Mouse (Mus musculus) gastrocnemius, adult 8-10 months (tissue): ENCODE data around the gene Stk40. TPM values are rescaled to one million over a fixed set of nuclear protein-coding genes. Genes with fewer than 3 reads are reported as not detected.
A peak's percentile ranks its signal among the peaks of the same experiment; 100 is the strongest.

Experiments used
- DNase-seq, 2 experiments: peaks; one replicate each; pipeline ENCODE4 v3.0.0; 2022; ENCODE audit warnings: low spot score in 2 of 2
- total RNA-seq, 4 experiments: library from RNA; stranded (reverse); gene quantifications; 2 replicates each; pipeline ENCODE4 v1.2.4; 2022

The Stk40 gene
- total RNA-seq, 4 experiments from 2014 or later = 122 to 135 (median 128) TPM

DNA sequence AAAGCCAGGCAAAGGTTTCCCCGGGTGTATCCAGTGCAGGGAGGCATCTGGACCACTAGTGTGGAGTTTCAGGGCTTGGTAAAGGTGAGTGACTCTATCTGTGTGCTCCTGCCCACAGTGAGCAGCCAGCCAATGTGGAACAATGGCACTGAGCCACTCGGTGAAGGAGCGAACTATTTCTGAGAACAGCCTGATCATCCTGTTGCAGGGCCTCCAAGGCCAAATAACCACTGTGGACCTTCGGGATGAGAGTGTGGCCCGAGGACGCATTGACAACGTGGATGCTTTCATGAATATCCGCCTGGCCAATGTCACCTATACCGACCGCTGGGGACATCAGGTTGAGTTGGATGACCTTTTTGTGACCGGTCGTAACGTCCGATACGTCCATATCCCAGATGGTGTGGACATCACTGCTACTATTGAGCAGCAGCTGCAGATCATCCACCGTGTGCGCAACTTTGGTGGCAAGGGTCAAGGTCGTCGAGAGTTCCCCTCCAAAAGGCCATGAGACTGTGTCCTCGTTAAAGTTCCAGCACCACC lies 6.0 kb upstream of the Stk40 start:
- DNase-seq = no peak

GRCm38 (mm10) chr4:126099365-126099764 lies 4.4 kb upstream of the Stk40 start:
- no peak for DNase-seq

- DNase-seq = no peak
Measured at GRCm38 (mm10) chr4:126100764-126101163, 3.0 kb upstream of the Stk40 start.

GRCm38 (mm10) chr4:126102061-126102841 lies 1.5 kb upstream of the Stk40 start:
- peak in 1 of 2 experiments; percentile 33 for DNase-seq

GRCm38 (mm10) chr4:126103057-126103581 lies 638 bp upstream of the Stk40 start:
- DNase-seq = peak; percentile 86 to 91

GRCm38 (mm10) chr4:126104261-126105075 lies 711 bp downstream of the Stk40 start:
- no peak for DNase-seq

- DNase-seq = no peak
Measured at GRCm38 (mm10) chr4:126105131-126105783, 1.5 kb downstream of the Stk40 start.

- no peak for DNase-seq
Measured at GRCm38 (mm10) chr4:126108061-126108740, 4.4 kb downstream of the Stk40 start.

DNA sequence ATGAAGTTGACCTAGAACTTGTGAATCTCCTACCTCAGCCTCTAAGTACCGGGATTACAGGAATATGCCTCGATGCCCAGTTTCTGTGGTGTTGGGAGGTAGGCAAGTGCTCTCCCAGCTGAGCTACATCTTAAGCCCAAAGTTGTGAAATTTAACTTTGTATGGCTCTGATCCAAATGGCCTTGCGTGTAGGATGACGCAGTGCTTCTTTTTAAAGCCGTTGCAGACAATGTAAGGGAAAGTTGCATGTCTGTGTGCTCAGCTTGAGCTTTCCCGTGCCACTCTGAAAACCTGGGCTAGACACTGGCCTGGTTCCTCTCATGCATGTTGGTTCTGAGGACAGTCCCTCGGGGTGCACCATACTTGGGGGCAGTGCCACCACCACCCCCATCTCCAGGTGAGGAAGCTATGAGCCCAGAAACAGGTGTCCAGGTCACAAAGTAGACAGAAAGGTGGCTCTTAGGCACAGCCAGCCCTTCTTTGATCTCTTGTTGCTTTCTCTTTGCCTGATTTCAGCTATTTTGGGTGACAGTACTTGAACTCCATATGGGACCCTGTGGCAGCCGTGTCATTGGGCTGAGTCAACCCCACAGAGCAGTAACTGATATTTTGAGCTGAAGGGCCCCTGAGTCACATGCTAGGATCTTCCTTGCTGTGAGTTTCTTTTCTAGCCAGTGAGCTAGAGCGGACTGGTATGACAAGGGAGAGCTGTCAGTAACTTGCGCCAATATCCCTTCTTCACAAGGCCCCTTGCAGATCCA lies 6.0 kb downstream of the Stk40 start:
- DNase-seq = no peak

- DNase-seq = peak; percentile 81 to 84
Measured at GRCm38 (mm10) chr4:126110374-126111152, 6.8 kb downstream of the Stk40 start.

- DNase-seq = no peak
Measured at GRCm38 (mm10) chr4:126111153-126111549, 7.4 kb downstream of the Stk40 start.

- peak; percentile 65 to 69 for DNase-seq
Measured at GRCm38 (mm10) chr4:126113243-126113642, 9.5 kb downstream of the Stk40 start.

- DNase-seq = peak in 1 of 2 experiments; percentile 66
Measured at GRCm38 (mm10) chr4:126113943-126114342, 10.2 kb downstream of the Stk40 start.

DNA sequence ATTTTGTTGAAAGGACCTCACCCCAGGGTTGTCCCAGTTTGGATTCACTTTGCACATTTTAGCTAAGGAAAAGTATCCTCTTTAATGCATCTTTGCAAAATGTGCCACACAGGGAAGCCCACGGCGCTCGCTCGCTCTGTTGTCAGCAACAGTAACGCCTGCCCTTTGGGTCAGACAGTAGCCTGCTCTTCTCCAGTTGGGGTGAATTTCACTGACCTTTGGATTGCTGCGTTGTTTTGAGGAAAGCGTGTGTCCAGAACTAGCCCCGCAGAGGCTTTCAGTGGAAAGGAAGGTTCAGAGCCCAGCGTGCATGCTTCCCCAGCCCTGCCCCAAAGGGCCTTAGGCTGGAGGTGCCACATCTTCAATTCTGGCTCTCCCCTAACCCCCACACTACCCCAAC lies 11.7 kb downstream of the Stk40 start:
- no peak for DNase-seq

GRCm38 (mm10) chr4:126115871-126116521 lies 12.2 kb downstream of the Stk40 start:
- DNase-seq = no peak

- no peak for DNase-seq
Measured at GRCm38 (mm10) chr4:126117116-126117515, 13.4 kb downstream of the Stk40 start.

DNA sequence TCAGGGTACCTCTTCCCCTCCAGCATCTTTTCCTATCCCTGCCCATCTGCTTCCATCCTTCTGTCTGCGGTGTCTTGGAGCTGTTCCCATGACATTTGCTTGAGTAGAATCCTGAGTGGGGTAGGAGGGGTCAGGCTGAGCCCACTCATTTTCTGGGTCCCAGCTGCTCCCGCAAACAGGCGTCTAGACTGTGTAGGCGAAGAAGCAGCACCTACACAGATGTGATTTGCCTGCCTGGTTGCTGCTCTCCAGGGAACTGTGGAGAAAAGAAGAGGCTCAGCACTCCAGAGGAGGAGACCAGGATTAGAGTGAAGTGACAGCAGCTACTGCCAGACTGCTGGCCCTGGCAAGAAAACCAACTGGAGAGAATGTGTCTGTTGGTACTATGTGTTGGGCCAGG lies 14.9 kb downstream of the Stk40 start:
- DNase-seq = no peak

- no peak for DNase-seq
Measured at GRCm38 (mm10) chr4:126119051-126119450, 15.3 kb downstream of the Stk40 start.

DNA sequence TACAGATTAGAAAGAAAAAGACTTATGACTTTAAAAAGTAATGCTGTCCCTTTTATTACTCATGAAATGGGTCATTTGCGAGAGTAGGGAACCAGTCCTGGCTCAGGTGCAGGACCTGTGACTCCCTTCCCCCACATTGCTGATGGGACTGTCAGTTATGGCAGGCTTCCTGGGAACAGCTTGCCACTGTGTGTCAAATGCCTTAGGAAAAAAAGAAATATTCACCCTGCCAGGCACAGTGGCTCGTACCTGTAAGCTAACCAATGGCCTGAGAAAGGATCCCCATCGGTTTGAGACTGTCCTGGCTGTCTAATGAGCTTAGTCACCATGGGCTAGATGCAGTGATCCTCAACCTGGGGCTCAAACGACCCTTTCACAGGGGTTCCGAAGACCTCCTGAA lies 16.3 kb downstream of the Stk40 start:
- DNase-seq = no peak
